Mouse (Mus musculus) ES-E14 (cell line): Measurements from ENCODE around the gene Ptprs.

ENCODE experiments used
- HCFC1 ChIP-seq: IDR thresholded peaks from 2 replicates; pipeline ENCODE4 v1.6.1; 2012; ENCODE audit warnings: low read length, inconsistent platforms, borderline replicate concordance; ENCODE audit not compliant: insufficient read depth
- ZC3H11A ChIP-seq: IDR thresholded peaks from 2 replicates; pipeline ENCODE4 v1.6.1; 2012; ENCODE audit warnings: low read depth, mild to moderate bottlenecking, inconsistent platforms, low read length, borderline replicate concordance
- ZNF384 ChIP-seq: IDR thresholded peaks from 2 replicates; pipeline ENCODE4 v1.6.1; 2012; ENCODE audit warnings: low read depth, low read length, inconsistent platforms

DNA sequence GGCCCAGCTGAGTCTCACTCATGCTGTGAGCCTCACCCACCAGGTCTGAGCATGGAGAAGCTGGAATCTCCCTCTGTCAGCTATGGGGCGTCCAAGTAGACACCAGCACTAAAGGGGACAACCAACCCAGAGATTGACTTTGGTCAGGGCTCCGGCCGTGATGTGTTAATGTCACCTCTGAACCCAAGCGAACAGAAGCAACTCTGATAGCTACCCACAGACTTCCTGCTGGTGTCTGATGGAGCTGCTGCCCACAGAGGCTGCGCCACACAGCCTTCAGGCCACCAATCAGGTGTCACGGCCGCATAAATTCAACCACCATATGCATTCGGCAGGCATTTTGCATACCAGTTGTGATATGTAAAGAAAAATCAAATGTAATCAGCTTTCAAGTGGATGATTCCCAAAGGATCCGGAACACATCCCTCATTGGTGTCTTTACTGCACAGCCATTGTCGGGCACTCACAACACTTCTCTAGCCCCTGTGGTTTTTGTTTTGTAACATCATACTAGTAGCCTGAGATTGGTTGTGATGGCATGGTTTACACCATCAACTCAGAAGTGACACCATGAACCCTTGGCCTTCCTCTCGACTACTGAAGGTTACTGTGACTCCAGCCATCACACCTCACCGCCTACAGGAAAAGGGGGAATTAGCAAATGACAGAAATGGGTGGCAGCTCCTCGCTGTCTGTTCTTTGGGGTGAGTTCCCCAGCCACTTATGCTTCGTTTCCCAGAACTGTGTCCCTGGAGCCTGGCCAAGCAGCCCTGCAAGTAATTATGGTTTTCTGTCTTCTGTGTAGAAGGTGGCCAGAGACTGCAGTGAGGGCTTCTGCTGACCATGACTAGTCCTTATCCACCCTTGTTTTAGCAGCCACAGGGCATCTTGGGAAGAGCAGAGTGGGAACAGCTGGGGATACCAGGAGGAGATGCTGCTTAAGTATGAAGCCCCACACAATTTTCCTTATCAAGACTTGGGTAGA is 70.1 kb downstream of the Ptprs start:
- TF ChIP-seq ZC3H11A (no peak), HCFC1 (no peak), ZNF384 (no peak)
